Mouse (Mus musculus) gastrocnemius, adult 2 months (tissue): ENCODE data around the gene Lrp5. TPM values are rescaled to one million over a fixed set of nuclear protein-coding genes. Genes with fewer than 3 reads are reported as not detected.
"Not testable (repeated sequence)": the region's sequence is repeated elsewhere in the genome, so short reads cannot be mapped to it uniquely, and the experiment has no call there.

Experiments used
- DNase-seq: peaks from one replicate; pipeline ENCODE4 v3.0.0; 2022
- H3K27ac ChIP-seq: fragments of 200-600 bp; 2 replicates; pipeline ENCODE4 v1.8.1; 2022; ENCODE audit warnings: mild to moderate bottlenecking
- H3K4me3 ChIP-seq: fragments of 200-600 bp; 2 replicates; pipeline ENCODE4 v1.8.1; 2022; ENCODE audit warnings: mild to moderate bottlenecking, moderate library complexity
- CTCF ChIP-seq: fragments of 200-600 bp; IDR thresholded peaks from 2 replicates; pipeline ENCODE4 v1.8.1; 2022; ENCODE audit warnings: antibody characterized with exemption, mild to moderate bottlenecking, moderate library complexity
- intact Hi-C: fragments of 180-260 bp; cut with DNase I; formaldehyde crosslinking; loops from one replicate; pipeline ENCODE4 v1.15.1; 2025
- total RNA-seq, 2 experiments: library from RNA; stranded (reverse); gene quantifications; 2 replicates each; pipeline ENCODE4 v1.2.3; 2021

Lrp5 gene
- total RNA-seq, 2 experiments from 2014 or later = 21.4 to 30.4 TPM

- Histone ChIP-seq H3K27ac (peak overlapping the region; percentile 87), H3K4me3 (peak overlapping the region; percentile 53)
- DNase-seq = no peak
- peak; percentile 31; the same call in 1 of the 2 replicates for TF ChIP-seq CTCF
- intact Hi-C loops = no loop called here
Observed at GRCm38 (mm10) chr19:3667979-3668378, 18.4 kb downstream of the Lrp5 start.

DNA sequence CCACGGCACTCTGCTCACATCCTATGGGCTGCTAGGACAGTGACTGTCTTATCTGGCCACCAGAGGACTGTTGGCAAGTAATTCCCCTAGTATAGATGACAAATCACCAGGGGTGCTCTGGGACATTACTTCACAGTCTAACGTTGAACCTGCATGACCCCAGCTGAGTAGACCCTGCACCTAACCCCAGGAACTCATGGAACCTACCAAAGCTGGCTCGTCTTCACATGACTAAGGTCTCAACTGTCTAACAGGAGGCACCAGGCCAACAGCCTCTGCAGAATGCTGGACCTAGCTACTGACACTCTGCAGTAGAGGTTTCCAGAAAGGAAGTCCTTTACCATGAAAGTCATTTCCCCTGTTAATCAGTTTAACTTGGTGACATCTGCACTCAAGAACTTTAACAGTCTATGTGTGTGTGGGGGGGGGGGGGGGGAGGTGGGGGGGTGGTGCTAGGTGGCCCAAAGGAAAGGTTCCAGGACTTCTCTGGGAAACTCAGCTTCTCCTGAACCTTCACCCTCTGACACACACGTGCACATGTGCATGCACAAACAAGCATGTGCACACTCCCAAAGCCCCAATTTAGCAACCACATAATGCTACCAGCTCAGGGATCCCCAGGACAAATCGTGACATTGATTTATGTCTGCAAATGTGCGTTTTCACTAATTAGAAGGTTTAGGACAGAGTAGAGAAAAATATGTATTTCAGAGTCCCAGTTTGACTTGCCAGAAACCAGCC lies 19.0 kb downstream of the Lrp5 start:
- H3K27ac ChIP-seq = peak overlapping the region; percentile 87
- peak overlapping the region; percentile 53 for H3K4me3 ChIP-seq
- intact Hi-C loops = no loop called here
- DNase-seq = peak; percentile 70
- no peak for TF ChIP-seq CTCF

DNA sequence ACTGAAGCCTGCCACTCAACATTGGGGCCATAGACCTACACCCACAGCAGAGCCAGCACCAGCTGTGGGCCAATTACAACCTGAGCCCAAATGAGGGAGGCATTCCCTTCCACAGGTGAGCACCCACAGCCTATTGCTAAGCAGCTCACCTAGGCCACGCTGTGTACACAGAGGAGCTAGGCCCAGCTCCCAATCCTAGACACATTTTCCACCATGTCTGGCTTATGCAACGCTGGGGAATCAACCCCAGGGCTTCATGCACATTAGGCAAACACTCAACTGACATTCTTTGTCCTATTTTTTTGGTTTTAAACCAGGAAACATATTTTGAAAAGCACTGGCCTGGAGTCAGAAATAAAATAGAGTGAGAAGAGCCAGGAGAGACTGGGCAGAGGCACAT lies 19.7 kb downstream of the Lrp5 start:
- TF ChIP-seq CTCF = no peak
- Histone ChIP-seq H3K4me3 (peak overlapping the region; percentile 15; the same call in 1 of the 2 replicates), H3K27ac (peak overlapping the region; percentile 87)
- DNase-seq = no peak
- intact Hi-C loops = no loop called here

DNA sequence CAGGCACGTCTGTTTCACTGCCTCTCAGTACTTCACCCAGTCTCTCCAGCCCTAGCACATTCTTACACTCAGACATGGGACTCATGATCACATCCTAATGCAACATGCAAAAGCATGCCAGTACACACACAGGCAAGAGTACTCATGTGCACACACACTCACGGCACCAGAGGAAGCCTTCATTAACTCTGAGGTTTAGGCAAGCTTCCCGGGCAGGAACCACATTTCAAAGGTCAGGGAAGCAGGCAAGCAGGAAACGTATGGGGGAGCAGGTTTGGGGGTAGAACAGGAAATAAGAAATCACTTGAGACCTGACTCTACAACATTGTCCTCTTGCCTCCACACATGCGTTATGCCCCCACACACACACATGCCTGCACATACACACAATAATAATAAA lies 20.9 kb downstream of the Lrp5 start:
- H3K27ac ChIP-seq = peak overlapping the region; percentile 87
- H3K4me3 ChIP-seq = no peak overlapping the region
- no peak for TF ChIP-seq CTCF
- intact Hi-C loops = no loop called here
- DNase-seq = no peak

DNA sequence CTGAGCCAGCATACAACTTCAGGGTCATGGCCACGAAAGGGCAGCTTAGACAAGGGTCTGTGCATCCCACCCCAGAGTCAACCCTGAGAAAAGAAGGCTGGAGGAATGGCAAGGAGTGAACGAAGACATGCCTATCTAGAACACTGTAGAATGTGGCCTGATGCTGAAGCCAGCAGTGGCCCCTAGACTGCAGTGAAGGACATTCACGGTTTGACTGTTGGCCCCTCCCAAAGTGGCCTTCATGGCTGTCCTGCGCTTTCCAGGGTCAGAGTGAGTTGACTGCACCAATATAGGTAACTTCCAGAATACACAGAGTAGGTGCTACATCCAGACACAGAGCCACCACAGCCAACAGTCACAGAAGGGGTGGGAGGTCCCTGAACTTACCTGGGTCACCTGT lies 28.4 kb downstream of the Lrp5 start:
- no peak overlapping the region for H3K4me3 ChIP-seq
- no peak for DNase-seq
- no peak overlapping the region for H3K27ac ChIP-seq
- intact Hi-C loops = loop anchor here (5.0 kb wide), 1 partner anchor 39 kb away; no protein-coding TSS in a partner anchor
- peak; percentile 49 for TF ChIP-seq CTCF

- intact Hi-C loops = loop anchor here (5.0 kb wide), 1 partner anchor 40 kb away; no protein-coding TSS in a partner anchor
- not testable (repeated sequence) for H3K27ac ChIP-seq, H3K4me3 ChIP-seq, DNase-seq
Observed at GRCm38 (mm10) chr19:3657065-3657464, 29.3 kb downstream of the Lrp5 start.

DNA sequence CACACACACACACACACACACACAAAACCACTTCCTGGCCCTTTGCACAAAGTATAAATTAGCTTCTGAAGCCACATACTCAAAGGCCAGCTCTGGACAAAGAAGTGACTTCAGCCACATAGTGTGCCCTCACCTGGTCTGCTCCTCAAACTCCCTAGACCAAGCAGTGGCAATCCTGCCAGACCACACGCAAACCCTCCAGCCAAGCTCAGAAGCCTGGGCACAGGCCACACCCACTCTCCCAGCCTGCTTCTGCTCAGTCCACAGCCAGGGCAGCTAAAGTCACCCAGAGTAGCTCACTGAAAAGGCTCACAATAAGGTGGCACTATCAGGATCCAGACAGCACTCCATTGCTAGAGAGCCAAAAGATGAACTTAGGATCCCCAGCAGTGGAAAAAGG lies 30.2 kb downstream of the Lrp5 start:
- no peak for DNase-seq
- intact Hi-C loops = loop anchor here (5.0 kb wide), 1 partner anchor 41 kb away; no protein-coding TSS in a partner anchor
- Histone ChIP-seq H3K4me3 (no peak overlapping the region), H3K27ac (no peak overlapping the region)
- TF ChIP-seq CTCF = no peak

GRCm38 (mm10) chr19:3654940-3655339 lies 31.4 kb downstream of the Lrp5 start:
- DNase-seq = no peak
- TF ChIP-seq CTCF = peak; percentile 31; the same call in 1 of the 2 replicates
- intact Hi-C loops = loop anchor here (5.0 kb wide), 1 partner anchor 42 kb away; no protein-coding TSS in a partner anchor
- peak overlapping the region; percentile 28; the same call in 1 of the 2 replicates for H3K27ac ChIP-seq
- no peak overlapping the region for H3K4me3 ChIP-seq

GRCm38 (mm10) chr19:3654058-3654457 lies 32.3 kb downstream of the Lrp5 start:
- Histone ChIP-seq H3K4me3 (no peak overlapping the region), H3K27ac (peak overlapping the region; percentile 52)
- intact Hi-C loops = no loop called here
- no peak for DNase-seq
- TF ChIP-seq CTCF = no peak

DNA sequence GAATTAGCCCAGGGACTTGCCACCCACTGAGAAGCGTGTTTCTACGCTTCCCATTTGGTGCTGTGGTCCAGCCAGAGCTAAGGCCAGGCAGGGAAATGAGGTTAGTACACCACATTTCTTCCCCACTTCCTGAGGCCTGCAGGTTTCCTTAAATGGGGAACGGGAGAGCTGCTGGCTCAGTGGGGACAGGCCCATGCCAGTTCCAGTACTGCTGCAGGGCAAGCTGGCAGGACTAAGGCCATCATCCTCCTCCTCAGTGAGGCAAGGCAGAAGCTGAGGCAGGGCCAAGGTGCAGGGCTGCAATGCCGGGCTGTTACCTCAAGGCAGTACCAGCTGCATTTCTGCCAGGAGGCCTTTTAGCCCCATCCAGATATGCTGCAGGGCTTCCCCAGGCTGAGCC lies 32.9 kb downstream of the Lrp5 start:
- intact Hi-C loops = no loop called here
- DNase-seq = no peak
- H3K27ac ChIP-seq = peak overlapping the region; percentile 52
- H3K4me3 ChIP-seq = no peak overlapping the region
- TF ChIP-seq CTCF = no peak

DNA sequence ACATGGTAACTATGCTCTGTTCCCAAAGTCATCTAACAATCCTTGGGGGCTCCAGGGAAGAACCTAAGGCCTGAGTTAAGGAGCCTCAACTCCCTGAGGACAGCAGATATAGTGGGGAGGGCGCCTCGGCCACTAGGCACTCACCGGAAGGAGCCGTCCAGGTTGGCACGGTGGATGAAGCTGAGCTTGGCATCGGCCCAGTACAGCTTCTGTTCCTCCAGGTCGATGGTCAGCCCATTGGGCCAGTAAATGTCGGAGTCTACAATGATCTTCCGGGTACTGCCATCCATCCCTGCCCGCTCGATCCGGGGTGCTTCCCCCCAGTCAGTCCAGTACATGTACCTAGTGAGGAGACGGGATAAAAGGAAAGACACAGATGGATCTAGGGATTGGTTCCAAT lies 34.4 kb downstream of the Lrp5 start:
- no peak for TF ChIP-seq CTCF
- intact Hi-C loops = no loop called here
- no peak for DNase-seq
- H3K27ac ChIP-seq = no peak overlapping the region
- no peak overlapping the region for H3K4me3 ChIP-seq

DNA sequence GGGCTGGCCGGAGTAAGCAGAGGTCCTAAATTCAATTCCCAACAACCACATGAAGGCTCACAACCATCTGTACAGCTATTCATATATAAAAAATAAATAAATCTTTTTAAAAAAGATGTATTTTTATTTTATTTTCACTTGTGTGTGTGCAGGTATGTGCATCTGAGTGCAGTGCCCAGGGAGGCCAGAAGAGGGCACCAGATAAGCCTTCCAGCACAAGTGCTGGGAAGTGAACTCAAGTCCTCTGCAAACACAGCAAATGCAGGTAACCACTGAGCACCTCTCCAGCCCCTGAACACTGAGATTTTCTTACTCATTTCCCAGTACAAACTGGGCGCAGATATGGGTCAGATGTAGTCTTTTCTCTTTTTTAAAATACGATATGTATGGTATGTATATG lies 35.1 kb downstream of the Lrp5 start:
- TF ChIP-seq CTCF = peak; percentile 55
- intact Hi-C loops = no loop called here
- no peak for DNase-seq
- Histone ChIP-seq H3K4me3 (no peak overlapping the region), H3K27ac (no peak overlapping the region)

- no peak for TF ChIP-seq CTCF
- Histone ChIP-seq H3K27ac (no peak overlapping the region), H3K4me3 (no peak overlapping the region)
- DNase-seq = no peak
- intact Hi-C loops = no loop called here
Observed at GRCm38 (mm10) chr19:3650448-3650847, 35.9 kb downstream of the Lrp5 start.
